In the genomic region with DNA sequence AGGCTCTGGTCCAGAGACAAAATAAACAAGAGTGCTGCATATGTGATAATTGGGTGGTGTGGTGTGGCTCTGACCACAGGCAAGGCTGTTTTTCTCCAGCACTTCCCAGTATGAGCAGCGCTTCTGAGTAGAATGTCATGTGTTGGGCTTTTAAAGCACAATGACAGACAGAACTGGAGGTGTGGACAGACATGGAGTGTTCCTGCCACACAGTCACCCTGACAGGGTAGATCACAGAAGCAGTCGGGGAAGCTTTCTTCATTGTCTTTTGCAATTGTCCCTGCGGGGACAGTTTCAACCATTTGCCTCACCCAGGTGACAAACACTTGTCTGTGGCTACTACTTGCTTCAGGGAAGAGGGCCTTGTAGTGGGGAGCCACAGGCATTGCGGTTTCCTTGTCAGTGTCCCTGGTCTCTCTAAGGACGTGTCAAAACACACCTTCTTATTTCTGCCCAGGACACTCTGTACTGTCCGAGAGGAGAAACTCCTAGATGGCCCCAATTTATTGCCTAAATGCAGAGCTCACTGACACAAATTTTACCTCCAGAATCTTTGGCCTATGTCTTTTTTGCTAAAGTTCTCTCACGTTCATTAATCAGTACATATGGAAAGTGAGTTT, we compare ENCODE assay signal across 19 mouse cellular contexts.
DNase-seq lines count a peak whose midpoint lies in the region; ATAC-seq lines count a peak whose summit lies in the region.
"Had no signal": no experiment of that assay in that cellular context is flagged by ENCODE, and none has a peak within 500 bp of the region (broad histone marks: within the 10 kb centered on the region; RNA-seq: fewer than 3 reads in every experiment).

No protein-coding gene starts in this region.

- no peak overlapping the region for H3K9ac ChIP-seq in heart, embryonic 13.5 days
- H3K9ac ChIP-seq in liver, embryonic 11.5 days (ENCODE audit: low read depth, low read length), result no peak overlapping the region
- H3K9ac ChIP-seq in forebrain, embryonic 12.5 days, result no peak overlapping the region
- H3K9ac ChIP-seq: embryonic facial prominence, embryonic 15.5 days; limb, embryonic 15.5 days; midbrain, embryonic 15.5 days had no signal

- 27% methylated on average over 7 of the region's 7 CpGs for WGBS in heart, embryonic 13.5 days
- 34% methylated on average over 7 of the region's 7 CpGs for WGBS in liver, embryonic 11.5 days
- WGBS in forebrain, embryonic 12.5 days, result 86% methylated on average over 7 of the region's 7 CpGs

- no peak overlapping the region for H3K4me2 ChIP-seq in heart, embryonic 13.5 days
- no peak overlapping the region for H3K4me2 ChIP-seq in liver, embryonic 11.5 days
- H3K4me2 ChIP-seq in forebrain, embryonic 12.5 days, result no peak overlapping the region
- H3K4me2 ChIP-seq: embryonic facial prominence, embryonic 15.5 days; limb, embryonic 15.5 days; midbrain, embryonic 15.5 days had no signal

- H3K27ac ChIP-seq in heart, embryonic 13.5 days (replicated peaks), result peak overlapping the region; percentile 34
- no peak overlapping the region for H3K27ac ChIP-seq in liver, embryonic 11.5 days (ENCODE audit: low read depth, low read length)
- H3K27ac ChIP-seq in forebrain, embryonic 12.5 days, result no peak overlapping the region
- H3K27ac ChIP-seq: embryonic facial prominence, embryonic 15.5 days; hindbrain, postnatal 0 days; limb, embryonic 15.5 days; macrophage; midbrain, embryonic 15.5 days had no signal

- H3K36me3 ChIP-seq in heart, embryonic 13.5 days, result no peaks in the 10 kb centered on the region
- no peaks in the 10 kb centered on the region for H3K36me3 ChIP-seq in liver, embryonic 11.5 days (ENCODE audit: control insufficient read depth, insufficient read depth, low read length)
- no peaks in the 10 kb centered on the region for H3K36me3 ChIP-seq in forebrain, embryonic 12.5 days (replicated peaks)
- H3K36me3 ChIP-seq: embryonic facial prominence, embryonic 15.5 days; limb, embryonic 15.5 days; midbrain, embryonic 15.5 days had no signal

- DNase-seq in heart, adult 8-10 months (ENCODE audit: low spot score), result no peak
- peak; percentile 8 for DNase-seq in 416B (ENCODE audit: low read depth)
- no peak for DNase-seq in liver, embryonic 11.5 days (ENCODE audit: low spot score)
- DNase-seq in testis, postnatal 14 days (ENCODE audit: low spot score), result no peak
- no peak for DNase-seq in c-Kit-positive CD71-positive TER-119-positive erythroid progenitor cells, embryonic 14.5 days (ENCODE audit: low spot score)
- DNase-seq: adrenal gland, postnatal 36 days; cerebellum, adult 9-11 months; gastrocnemius, postnatal 25 days; layer of hippocampus, postnatal 36 days; retina, postnatal 1 day; thymus, adult 18-20 months had no signal

- no peak for ATAC-seq in heart, embryonic 13.5 days (ENCODE audit: extremely low read depth, insufficient number of reproducible peaks, low FRiP score, low TSS enrichment)
- ATAC-seq in common myeloid progenitor, adult 5-6 weeks (replicated peaks; ENCODE audit: low read depth, poor library complexity, severe bottlenecking), result peak; percentile 50
- ATAC-seq in liver, embryonic 11.5 days (replicated peaks; ENCODE audit: low FRiP score), result 0 out of 2 replicates have a peak, but pooled peaks have one; percentile 34
- ATAC-seq in forebrain, embryonic 12.5 days (ENCODE audit: low FRiP score), result no peak
- ATAC-seq: hindbrain, postnatal 0 days; midbrain, embryonic 15.5 days had no signal

- no peaks in the 10 kb centered on the region for H3K27me3 ChIP-seq in heart, embryonic 13.5 days (replicated peaks)
- no peaks in the 10 kb centered on the region for H3K27me3 ChIP-seq in liver, embryonic 11.5 days (replicated peaks; ENCODE audit: control insufficient read depth, insufficient read depth, low read length)
- no peaks in the 10 kb centered on the region for H3K27me3 ChIP-seq in forebrain, embryonic 12.5 days
- H3K27me3 ChIP-seq: embryonic facial prominence, embryonic 15.5 days; limb, embryonic 15.5 days; midbrain, embryonic 15.5 days had no signal

- peaks cover 51% of the 10 kb centered on the region for H3K4me1 ChIP-seq in heart, embryonic 13.5 days
- peaks cover 7% of the 10 kb centered on the region; the same call in 1 of the 2 replicates for H3K4me1 ChIP-seq in liver, embryonic 11.5 days (replicated peaks; ENCODE audit: control insufficient read depth, insufficient read depth, low read length)
- H3K4me1 ChIP-seq in forebrain, embryonic 12.5 days, result peaks cover 6% of the 10 kb centered on the region; the same call in 1 of the 2 replicates

- no peaks in the 10 kb centered on the region for H3K9me3 ChIP-seq in heart, embryonic 13.5 days
- H3K9me3 ChIP-seq in liver, embryonic 11.5 days (ENCODE audit: control insufficient read depth, low read length), result no peaks in the 10 kb centered on the region
- H3K9me3 ChIP-seq in forebrain, embryonic 12.5 days, result no peaks in the 10 kb centered on the region
- H3K9me3 ChIP-seq: embryonic facial prominence, embryonic 15.5 days; limb, embryonic 15.5 days; midbrain, embryonic 15.5 days had no signal

- H3K4me3 ChIP-seq in heart, embryonic 13.5 days, result no peak overlapping the region
- H3K4me3 ChIP-seq in liver, embryonic 11.5 days (ENCODE audit: low read depth, low read length), result no peak overlapping the region
- no peak overlapping the region for H3K4me3 ChIP-seq in forebrain, embryonic 12.5 days (replicated peaks)
- H3K4me3 ChIP-seq: embryonic facial prominence, embryonic 15.5 days; limb, embryonic 15.5 days; midbrain, embryonic 15.5 days had no signal

Comparison
In these comparisons a context has a peak if more than half of its experiments do, and no peak if none do; other contexts are left out.
1. ATAC-seq: peak in common myeloid progenitor, adult 5-6 weeks (single experiment) and liver, embryonic 11.5 days (single experiment); none in heart, embryonic 13.5 days (single experiment) and forebrain, embryonic 12.5 days (single experiment).